Mouse (Mus musculus) neural tube, embryonic 11.5 days (tissue): ENCODE measurements around the gene Epb41l5. TPM values are rescaled to one million over a fixed set of nuclear protein-coding genes. Genes with fewer than 3 reads are reported as not detected.

Source experiments
- ATAC-seq: fragments of 200-750 bp; cut with Nextera tagmentation; 2 replicates; pipeline ENCODE4 v1.8.0; 2017; ENCODE audit warnings: moderate number of reproducible peaks, mild to moderate bottlenecking, moderate TSS enrichment, moderate library complexity; ENCODE audit not compliant: insufficient read depth, low FRiP score, low TSS enrichment
- DNase-seq: peaks from one replicate; pipeline ENCODE4 v3.0.0-alpha.2; 2015; ENCODE audit warnings: low spot score
- H3K27ac ChIP-seq: fragments of 300-500 bp; sonication (generic); 2 replicates; pipeline ENCODE4 v1.5.1; 2014; ENCODE audit warnings: low read depth, mild to moderate bottlenecking, low read length
- H3K27me3 ChIP-seq: fragments of 300-500 bp; sonication (generic); 2 replicates; pipeline ENCODE4 v1.6.1; 2014; ENCODE audit warnings: mild to moderate bottlenecking, low read length, mixed read lengths; ENCODE audit not compliant: control insufficient read depth, insufficient read depth
- H3K36me3 ChIP-seq: fragments of 300-500 bp; sonication (generic); 2 replicates; pipeline ENCODE4 v1.6.1; 2014; ENCODE audit warnings: mild to moderate bottlenecking, low read length, moderate library complexity, mixed read lengths; ENCODE audit not compliant: control insufficient read depth, insufficient read depth
- H3K4me1 ChIP-seq: fragments of 300-500 bp; sonication (generic); 2 replicates; pipeline ENCODE4 v1.6.1; 2014; ENCODE audit warnings: low read length, mixed read lengths; ENCODE audit not compliant: control insufficient read depth, insufficient read depth
- H3K4me2 ChIP-seq: fragments of 300-500 bp; sonication (generic); 2 replicates; pipeline ENCODE4 v1.6.1; 2014; ENCODE audit warnings: low read depth, mild to moderate bottlenecking, moderate library complexity
- H3K4me3 ChIP-seq: fragments of 300-500 bp; sonication (generic); 2 replicates; pipeline ENCODE4 v1.5.1; 2014; ENCODE audit warnings: low read depth, low read length
- H3K9ac ChIP-seq: fragments of 300-500 bp; sonication (generic); 2 replicates; pipeline ENCODE4 v1.6.1; 2014; ENCODE audit warnings: mild to moderate bottlenecking, low read length
- H3K9me3 ChIP-seq: fragments of 300-500 bp; sonication (generic); 2 replicates; pipeline ENCODE4 v1.6.1; 2016; ENCODE audit warnings: low read length; ENCODE audit not compliant: control insufficient read depth
- WGBS: fragments of 180-500 bp; shearing (Covaris S2); extraction: QIAGEN DNeasy Blood & Tissue Kit; methylation state at CpG from one replicate; pipeline ENCODE4 v1.1.7; 2014; 5-methylcytosine and 5-hydroxymethylcytosine counted together
- polyA plus RNA-seq: library from polyadenylated mRNA; unstranded; fragments of >200 nt; fragmentation: Nextera tagmentation; extraction: Ambion mirVana; gene quantifications from 2 replicates; pipeline ENCODE4 v1.2.1, GENCODE M21; 2014

Gene Epb41l5
- polyA plus RNA-seq, 1 experiment from 2014 or later, result 33.3 TPM

DNA sequence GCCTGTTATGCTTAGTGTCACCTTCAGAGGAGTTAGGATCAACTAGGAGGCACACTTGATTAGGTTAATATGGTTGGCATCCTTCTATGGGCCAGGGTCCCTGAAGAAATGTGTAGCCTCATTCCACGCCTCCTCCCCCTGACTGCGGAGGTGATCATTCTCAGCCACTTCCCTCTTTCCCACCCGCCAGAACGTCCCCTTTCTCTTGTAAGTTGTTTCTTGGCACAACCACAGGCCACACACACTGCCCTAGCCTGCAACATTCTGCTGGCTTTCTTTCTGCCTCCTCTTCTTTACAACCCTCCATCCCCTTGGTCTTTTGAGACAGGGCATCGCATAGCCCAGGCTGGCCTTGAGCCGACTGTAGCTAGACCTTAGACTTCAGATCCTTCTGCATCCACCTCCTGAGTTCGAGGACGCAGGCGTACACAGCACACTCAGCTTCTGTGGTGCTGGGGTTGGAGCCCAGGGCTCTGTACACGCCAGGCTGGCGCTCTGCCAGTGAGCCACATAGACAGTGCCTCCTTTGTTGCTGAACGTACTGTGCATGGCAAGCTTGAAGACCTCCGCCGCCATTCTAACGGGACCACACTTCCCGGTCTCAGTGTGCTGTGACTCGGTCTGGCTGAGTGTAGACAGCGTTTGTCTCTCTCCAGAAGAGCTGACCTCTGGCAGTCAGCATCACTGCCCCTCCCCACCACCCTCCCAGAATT is 115.6 kb downstream of the Epb41l5 start:
- Histone ChIP-seq H3K9me3 (no peaks in the 10 kb centered on the region), H3K9ac (no peak overlapping the region), H3K36me3 (peaks cover 6% of the 10 kb centered on the region; the same call in 1 of the 2 replicates), H3K4me1 (no peaks in the 10 kb centered on the region), H3K4me2 (no peak overlapping the region), H3K27ac (no peak overlapping the region), H3K27me3 (no peaks in the 10 kb centered on the region), H3K4me3 (no peak overlapping the region)
- DNase-seq (no peak), ATAC-seq (no peak)
- WGBS, result 92% methylated on average over 18 of the region's 18 CpGs

DNA sequence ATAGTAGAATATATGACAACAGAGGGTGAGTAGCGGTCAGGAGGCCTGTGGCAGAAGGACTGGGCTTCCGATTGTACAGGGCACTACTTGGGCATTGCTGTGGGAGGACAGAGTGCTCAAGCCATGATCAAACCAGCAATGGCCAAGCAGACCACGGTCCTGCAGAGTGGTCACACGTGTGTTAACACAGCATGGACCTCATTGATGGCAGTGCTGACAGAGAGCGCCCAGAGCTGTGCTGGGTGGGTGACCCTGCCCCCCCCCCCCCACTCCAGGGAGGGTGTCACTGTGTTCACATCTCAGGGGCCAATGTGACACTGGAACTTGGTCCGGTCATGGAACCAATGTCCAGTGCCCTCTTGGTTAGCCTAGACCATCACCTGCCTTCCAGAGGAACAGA is 116.6 kb downstream of the Epb41l5 start:
- Histone ChIP-seq H3K4me2 (no peak overlapping the region), H3K36me3 (peaks cover 6% of the 10 kb centered on the region; the same call in 1 of the 2 replicates), H3K27ac (no peak overlapping the region), H3K9ac (no peak overlapping the region), H3K27me3 (no peaks in the 10 kb centered on the region), H3K4me1 (no peaks in the 10 kb centered on the region), H3K9me3 (no peaks in the 10 kb centered on the region), H3K4me3 (no peak overlapping the region)
- 93% methylated on average over 6 of the region's 6 CpGs for whole genome bisulfite sequencing
- ATAC-seq (no peak), DNase-seq (no peak)

DNA sequence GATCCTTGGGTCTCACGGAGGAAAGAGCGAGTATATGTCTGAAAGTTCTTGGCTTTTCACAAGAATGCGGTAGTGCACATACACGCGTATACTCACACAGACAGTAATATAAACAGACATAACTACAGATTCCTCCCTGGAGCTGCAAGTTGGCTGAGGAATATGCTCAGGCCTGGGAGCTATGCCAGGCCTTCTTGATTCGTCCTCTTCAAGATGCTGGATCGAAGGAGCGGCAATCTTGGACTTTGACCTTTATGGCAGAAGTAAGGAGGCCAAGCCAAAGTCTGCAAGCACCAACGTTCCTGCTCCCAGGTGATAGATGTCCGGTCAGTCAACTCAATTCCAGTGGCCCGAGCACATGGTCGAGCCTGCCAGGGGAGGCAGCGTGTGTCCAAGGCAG is 117.9 kb downstream of the Epb41l5 start:
- Histone ChIP-seq H3K36me3 (peaks cover 6% of the 10 kb centered on the region; the same call in 1 of the 2 replicates), H3K4me3 (no peak overlapping the region), H3K9ac (no peak overlapping the region), H3K4me2 (no peak overlapping the region), H3K27ac (no peak overlapping the region), H3K9me3 (no peaks in the 10 kb centered on the region), H3K27me3 (no peaks in the 10 kb centered on the region), H3K4me1 (peaks cover 2% of the 10 kb centered on the region; the same call in 1 of the 2 replicates)
- DNase-seq, result no peak
- 94% methylated on average over 13 of the region's 13 CpGs for WGBS
- no peak for ATAC-seq

DNA sequence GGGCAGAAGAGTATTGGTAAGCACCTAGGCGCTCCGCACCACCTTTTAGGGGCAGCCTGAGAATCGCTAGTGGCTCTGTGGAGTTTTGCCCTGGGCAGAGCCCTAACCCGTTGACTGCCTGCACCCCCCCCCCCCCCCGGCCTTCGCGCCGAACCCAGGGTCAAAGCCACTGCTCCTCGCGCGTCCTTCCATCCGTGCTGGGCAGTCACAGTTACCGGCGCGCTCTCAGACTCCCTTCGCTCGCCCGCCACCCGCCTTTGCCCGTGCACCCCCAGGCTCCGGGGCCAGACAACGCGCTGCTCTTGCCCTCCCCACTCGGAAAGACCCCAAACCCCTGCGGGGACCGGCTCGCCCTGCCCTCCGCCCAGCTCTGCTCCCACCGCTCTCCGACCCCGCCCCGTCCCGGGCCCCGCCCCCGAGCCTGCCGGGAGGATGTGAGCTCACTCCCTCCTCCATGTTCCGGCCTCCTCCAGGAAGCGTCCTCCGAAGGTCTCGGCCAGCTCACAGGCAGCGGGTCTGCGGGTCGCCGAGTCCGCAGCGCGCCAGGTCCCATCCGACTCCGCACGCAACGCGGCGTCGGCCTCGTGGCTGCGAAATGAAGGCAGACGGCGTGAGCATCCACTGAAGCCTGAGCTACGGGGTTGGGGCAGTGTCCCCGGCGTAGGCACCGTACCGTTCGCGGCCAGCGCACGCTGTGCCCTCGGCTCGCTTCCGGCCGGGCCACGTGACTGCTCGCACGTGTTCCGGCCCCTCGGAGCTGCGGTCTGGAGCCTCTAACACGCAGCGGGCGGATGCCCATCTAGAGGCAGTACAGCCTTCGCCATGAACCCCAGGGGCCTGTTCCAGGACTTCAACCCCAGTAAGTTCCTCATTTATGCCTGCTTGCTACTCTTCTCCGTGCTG is 122.9 kb downstream of the Epb41l5 start, which contains the start of gene Tmem185b:
Tmem185b (plus strand) TSS at position 472 of the 903 bp plus-strand sequence.
- ATAC-seq, result peak; percentile 97
- peaks cover 11% of the 10 kb centered on the region for H3K4me1 ChIP-seq
- H3K27me3 ChIP-seq, result no peaks in the 10 kb centered on the region
- H3K27ac ChIP-seq, result no peak within 1 kb of the TSS
- peaks cover 6% of the 10 kb centered on the region; the same call in 1 of the 2 replicates for H3K36me3 ChIP-seq
- peak; percentile 93 for DNase-seq
- H3K4me2 ChIP-seq, result peak within 1 kb of the TSS; percentile 81
- WGBS, result 1% methylated on average over 74 of the region's 82 CpGs
- H3K9me3 ChIP-seq, result no peaks in the 10 kb centered on the region
- peak within 1 kb of the TSS; percentile 58 for H3K4me3 ChIP-seq
- H3K9ac ChIP-seq, result peak within 1 kb of the TSS; percentile 62

DNA sequence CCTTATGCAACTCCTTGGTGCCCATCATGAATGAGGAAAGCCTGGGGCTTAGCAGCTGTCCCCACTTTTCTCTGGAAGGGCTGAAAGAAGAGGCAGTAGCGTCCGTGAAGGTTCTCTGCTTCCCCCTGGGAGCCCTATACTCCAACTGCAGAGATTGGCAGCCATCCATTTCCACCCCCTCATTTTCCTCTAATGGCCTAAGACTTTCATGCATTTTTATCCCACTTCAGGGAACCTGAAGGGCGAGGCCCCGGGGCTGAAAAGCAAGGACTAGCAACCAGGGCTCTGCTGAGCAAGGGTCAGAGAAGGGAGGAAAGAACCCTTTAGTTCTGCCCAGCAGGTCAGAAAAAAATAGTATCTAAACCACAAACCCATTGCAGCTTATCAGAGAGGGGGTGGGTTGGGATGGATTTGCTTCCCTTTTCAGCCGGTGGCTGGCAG is 123.8 kb downstream of the Epb41l5 start:
- 38% methylated on average over 5 of the region's 5 CpGs for WGBS
- Histone ChIP-seq H3K4me1 (peaks cover 11% of the 10 kb centered on the region), H3K9me3 (no peaks in the 10 kb centered on the region), H3K27me3 (no peaks in the 10 kb centered on the region), H3K9ac (peak overlapping the region; percentile 62; the same call in 1 of the 2 replicates), H3K36me3 (peaks cover 6% of the 10 kb centered on the region; the same call in 1 of the 2 replicates), H3K4me3 (peak overlapping the region; percentile 58), H3K27ac (no peak overlapping the region), H3K4me2 (peak overlapping the region; percentile 81; the same call in 1 of the 2 replicates)
- ATAC-seq, result no peak
- no peak for DNase-seq

DNA sequence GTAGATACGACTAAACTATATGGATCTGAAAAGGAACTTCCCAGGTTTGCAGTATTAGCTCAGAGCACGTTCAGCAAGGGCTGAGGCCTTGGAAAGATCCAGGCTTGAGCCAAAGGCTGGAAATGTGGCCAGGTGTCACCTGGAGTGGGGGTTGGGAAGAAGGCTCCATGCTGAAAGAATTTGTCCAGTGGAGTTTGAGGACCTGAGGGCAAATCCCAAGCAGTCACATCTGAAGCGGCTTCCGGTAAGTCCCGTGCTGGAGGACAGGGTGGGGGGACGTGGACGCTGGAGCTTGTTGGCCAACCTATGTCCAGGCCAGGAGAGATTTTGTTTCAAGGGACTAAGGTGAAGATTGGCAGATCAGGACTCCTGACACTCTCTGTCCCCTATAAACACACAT is 125.0 kb downstream of the Epb41l5 start:
- Histone ChIP-seq H3K27me3 (no peaks in the 10 kb centered on the region), H3K4me2 (no peak overlapping the region), H3K9me3 (no peaks in the 10 kb centered on the region), H3K4me3 (no peak overlapping the region), H3K27ac (no peak overlapping the region), H3K36me3 (peaks cover 2% of the 10 kb centered on the region; the same call in 1 of the 2 replicates), H3K4me1 (peaks cover 11% of the 10 kb centered on the region), H3K9ac (no peak overlapping the region)
- no peak for DNase-seq
- WGBS, result 92% methylated on average over 7 of the region's 7 CpGs
- ATAC-seq, result no peak

DNA sequence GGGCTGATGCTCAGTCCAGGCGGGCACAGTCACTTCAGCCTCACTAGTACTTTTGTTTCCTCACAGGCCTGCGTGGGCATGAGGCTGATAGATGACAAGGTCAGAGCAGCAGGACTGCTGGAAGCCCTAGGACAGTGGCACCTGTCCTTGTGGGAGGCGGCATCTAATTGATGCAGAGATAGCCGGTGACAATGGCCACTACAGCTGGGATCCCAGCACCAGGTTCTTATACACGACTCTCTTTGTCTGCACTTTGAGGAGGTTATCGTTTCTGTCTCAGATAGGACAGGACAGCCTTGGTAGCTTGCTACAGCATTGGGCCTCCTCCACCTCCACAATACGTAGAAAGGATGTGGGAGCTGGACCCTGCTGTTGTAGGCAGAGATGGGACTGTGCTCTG is 125.4 kb downstream of the Epb41l5 start:
- Histone ChIP-seq H3K4me3 (no peak overlapping the region), H3K9me3 (no peaks in the 10 kb centered on the region), H3K36me3 (no peaks in the 10 kb centered on the region), H3K27me3 (no peaks in the 10 kb centered on the region), H3K4me2 (no peak overlapping the region), H3K4me1 (peaks cover 11% of the 10 kb centered on the region), H3K27ac (no peak overlapping the region), H3K9ac (no peak overlapping the region)
- DNase-seq (no peak), ATAC-seq (no peak)
- 82% methylated on average over 7 of the region's 7 CpGs for WGBS

DNA sequence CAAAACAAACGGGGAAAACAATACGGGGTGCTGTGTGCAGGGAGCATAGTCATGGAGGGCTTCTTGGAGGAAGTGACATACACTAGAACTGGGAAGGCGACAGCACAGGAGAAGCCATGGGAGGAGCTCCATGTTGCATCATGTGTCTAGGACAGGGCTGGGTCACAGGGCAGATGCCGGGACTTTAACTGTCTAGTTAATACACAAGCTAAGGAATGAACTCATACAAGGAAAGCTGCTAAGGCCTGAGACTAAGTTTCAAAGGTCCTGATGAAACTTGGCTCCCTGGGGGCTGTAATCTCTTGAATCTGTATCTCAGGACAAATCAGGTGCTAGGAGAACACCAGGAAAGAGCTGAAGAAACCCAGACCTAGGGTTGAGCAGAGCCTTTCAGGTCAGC is 126.1 kb downstream of the Epb41l5 start:
- no peaks in the 10 kb centered on the region for H3K9me3 ChIP-seq
- 86% methylated on average over 4 of the region's 4 CpGs for WGBS
- no peaks in the 10 kb centered on the region for H3K27me3 ChIP-seq
- no peaks in the 10 kb centered on the region for H3K36me3 ChIP-seq
- no peak overlapping the region for H3K4me3 ChIP-seq
- no peak for DNase-seq
- ATAC-seq, result no peak
- no peak overlapping the region for H3K9ac ChIP-seq
- no peak overlapping the region for H3K27ac ChIP-seq
- peaks cover 11% of the 10 kb centered on the region for H3K4me1 ChIP-seq
- no peak overlapping the region for H3K4me2 ChIP-seq
